Mouse (Mus musculus) layer of hippocampus, postnatal 14 days (tissue): ENCODE data around the gene Tex38. TPM values are rescaled to one million over a fixed set of nuclear protein-coding genes. Genes with fewer than 3 reads are reported as not detected.

Source experiments
- DNase-seq, 2 experiments: peaks; one replicate each; pipeline ENCODE4 v3.0.0; 2021 to 2022; ENCODE audit warnings: low spot score in 2 of 2, mixed read lengths in 1 of 2
- total RNA-seq, 2 experiments: library from RNA; stranded (reverse); gene quantifications; 2 replicates each; pipeline ENCODE4 v1.2.3; 2021

Gene Tex38
- total RNA-seq, 2 experiments from 2014 or later = not detected

- no peak for DNase-seq
Measured at GRCm38 (mm10) chr4:115777627-115778026, 3.2 kb downstream of the Tex38 start.

DNA sequence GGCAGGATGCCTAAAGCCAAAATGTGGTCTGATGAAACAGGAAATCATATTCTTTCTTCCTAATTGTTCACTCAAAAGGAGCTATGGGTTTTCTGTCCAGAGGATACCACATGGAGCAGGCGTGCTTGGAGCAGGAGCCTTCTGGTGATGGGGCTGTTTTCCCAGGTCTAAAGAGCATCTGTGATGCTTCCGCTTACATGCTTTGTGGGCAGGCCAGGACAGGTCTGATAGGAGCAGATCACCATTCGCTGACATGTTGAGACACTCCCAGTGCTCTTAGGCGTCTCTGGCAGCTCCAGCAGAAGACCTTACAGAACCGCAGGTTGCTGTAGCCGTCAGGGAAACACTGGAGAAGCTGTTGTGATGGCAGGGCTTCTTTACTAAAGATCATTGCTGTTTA lies 5.8 kb downstream of the Tex38 start:
- no peak for DNase-seq

DNA sequence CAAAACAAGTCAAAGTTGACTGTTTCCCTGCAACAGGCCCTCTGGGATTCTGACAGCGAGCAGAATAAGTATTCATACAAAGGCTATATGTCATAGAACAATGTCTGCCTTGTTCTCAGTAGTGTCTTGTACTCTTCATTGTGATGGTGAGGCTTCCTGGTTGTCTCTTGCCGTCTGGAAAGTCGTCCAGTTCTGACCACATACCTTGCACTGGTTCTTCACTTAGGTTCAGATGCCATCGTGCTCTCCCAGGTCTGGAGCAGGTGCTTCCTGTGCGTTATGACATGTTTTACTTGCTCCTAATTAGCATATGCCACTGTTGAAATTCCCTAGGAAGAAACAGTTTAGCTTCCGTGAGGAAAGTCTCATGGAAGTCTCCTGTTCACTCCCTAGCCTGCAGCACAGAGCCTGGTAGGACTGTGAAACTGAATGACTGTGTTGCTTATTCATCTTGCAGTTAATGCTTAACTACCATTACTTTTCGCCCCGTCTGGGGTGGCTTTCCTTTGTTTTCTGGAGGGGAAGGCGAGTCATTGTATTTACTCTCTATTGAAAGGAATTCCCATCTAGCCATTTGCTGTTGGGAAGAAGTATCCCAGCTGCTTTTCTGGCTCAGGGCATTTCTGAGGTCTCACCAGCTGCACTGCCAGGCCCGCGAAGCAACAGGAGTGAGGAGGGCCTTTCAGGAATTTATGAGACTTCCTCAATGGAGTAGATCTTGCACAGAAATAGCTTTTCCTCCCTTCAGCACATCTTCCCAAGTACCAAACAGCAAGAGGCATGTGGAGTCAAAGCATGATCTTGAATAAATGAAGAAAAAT lies 13.0 kb downstream of the Tex38 start:
- DNase-seq = no peak

DNA sequence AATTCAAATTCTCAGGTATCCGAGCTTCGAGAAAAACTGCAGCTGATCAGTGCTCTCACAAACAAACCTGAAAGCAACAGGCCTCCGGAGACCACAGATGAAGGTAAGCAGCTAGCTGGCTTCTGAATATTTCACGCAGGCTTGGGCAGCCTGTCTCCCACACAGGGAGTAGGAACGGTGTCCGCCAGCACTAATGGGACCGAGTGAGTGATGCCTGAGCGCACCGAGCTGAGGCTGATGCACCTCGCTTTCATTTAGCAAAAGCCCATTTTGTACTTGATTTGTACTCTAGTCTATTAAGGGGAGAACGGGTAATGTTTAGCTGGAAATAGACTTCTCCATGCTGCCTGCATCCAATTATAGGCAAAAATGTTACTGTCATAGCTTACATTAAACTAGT lies 16.2 kb downstream of the Tex38 start:
- no peak for DNase-seq

GRCm38 (mm10) chr4:115761206-115761605 lies 19.6 kb downstream of the Tex38 start:
- peak in 1 of 2 experiments; percentile 41 for DNase-seq

GRCm38 (mm10) chr4:115754851-115755250 lies 26.0 kb downstream of the Tex38 start:
- DNase-seq = no peak

DNA sequence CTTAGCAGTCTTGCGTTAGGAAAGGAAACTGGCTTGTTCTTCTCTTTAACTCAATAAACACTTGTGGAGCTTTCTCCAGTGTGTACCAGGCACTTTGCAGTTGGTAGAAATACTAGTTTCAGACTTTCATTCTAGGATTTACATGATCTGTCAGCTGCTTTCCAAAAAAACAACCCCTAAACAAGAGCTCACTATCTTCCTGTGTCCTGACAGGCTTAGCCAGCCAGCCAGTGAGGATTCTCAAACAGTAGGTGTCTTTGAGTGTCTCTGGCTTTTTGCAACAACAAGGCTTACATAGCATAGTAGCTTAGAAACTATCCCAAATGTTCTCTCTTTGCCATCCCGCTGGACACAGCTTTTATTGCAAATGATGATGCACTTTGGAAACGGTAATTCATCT lies 26.7 kb downstream of the Tex38 start:
- DNase-seq = peak in 1 of 2 experiments; percentile 22

- DNase-seq = no peak
Measured at GRCm38 (mm10) chr4:115749336-115749735, 31.5 kb downstream of the Tex38 start.

DNA sequence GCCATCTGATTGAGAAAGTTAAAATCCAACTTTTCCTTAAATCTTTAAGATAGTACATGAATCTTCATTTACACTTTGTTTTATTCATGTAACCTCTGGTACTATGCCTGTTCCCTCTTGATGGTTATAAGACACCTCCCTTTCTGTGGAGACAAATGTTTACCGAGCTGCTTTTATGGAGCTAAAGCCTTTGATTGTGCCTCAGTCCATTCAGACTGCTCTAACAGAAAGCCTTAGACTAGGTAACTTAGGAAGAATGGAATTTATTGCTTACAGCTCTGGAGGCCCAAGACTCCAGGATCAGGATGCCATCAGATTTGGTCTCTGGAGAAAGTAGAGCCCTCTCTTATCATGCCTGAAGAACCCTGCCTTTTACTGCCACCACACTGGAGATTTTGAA lies 32.6 kb downstream of the Tex38 start:
- DNase-seq = no peak

GRCm38 (mm10) chr4:115743096-115743495 lies 37.7 kb downstream of the Tex38 start:
- DNase-seq = no peak

GRCm38 (mm10) chr4:115742658-115743057 lies 38.2 kb downstream of the Tex38 start:
- DNase-seq = no peak

GRCm38 (mm10) chr4:115738481-115738985 lies 42.3 kb downstream of the Tex38 start:
- DNase-seq = no peak

GRCm38 (mm10) chr4:115737551-115738041 lies 43.2 kb downstream of the Tex38 start, which contains the start of gene Efcab14:
Efcab14 (plus strand) TSS chr4:115737744.
- DNase-seq = peak; percentile 96 to 98

GRCm38 (mm10) chr4:115734867-115735266 lies 46.0 kb downstream of the Tex38 start:
- DNase-seq = no peak

GRCm38 (mm10) chr4:115733746-115734145 lies 47.1 kb downstream of the Tex38 start:
- DNase-seq = no peak

DNA sequence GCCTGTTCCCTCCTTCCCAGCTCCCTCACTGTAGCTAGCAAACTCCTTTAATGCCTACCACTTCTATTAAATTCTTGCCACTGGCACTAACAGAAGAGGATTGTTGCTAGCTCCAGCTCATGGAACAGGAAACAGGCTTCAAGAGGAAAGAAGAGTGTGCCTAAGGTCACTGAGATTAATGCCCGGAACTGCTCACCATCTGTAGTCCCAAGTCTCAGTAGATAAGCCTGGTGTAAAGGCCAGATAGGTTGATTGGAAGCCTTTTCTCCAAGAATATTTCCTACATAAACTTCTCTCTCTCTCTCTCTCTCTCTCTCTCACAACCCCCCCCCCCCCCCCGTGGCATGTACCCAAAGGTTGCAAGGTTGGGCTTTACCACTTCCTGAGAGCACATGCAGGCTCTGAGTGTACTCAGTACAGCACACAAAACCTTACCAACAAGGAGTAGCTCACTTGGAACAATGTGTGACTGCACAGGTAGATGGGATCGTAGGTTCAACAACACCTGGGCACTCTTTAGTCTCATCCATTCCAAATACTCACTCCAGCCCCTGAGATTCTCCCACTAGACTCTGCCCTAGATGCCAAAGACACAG lies 48.5 kb downstream of the Tex38 start:
- DNase-seq = no peak

DNA sequence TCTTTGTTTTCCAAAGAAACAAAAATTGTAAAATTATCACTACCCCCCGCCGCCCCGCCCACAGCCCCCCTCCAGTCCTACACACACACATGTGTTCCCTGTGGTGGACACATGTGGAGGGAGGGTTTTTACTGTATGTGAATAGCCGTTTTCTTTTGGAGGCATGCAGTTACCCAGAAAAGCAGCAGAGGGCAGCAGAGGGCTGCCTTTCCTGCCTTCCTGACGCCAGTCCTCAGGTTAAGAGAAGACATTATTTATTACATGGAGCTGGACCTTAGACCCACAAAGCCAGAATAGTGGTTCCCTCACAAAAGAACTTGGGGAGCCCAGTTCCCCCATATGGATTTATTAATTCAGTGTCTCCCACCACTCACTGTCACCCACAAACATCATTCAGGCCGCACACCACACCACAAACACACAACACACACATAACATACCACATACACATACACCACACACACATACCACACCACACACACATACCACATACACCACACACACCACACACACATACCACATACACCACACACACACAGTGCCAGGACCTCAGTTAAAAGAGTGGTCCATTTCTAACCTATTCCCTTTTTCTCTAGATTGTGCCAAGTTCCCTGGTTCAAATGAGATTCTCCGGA lies 49.1 kb downstream of the Tex38 start:
- peak; percentile 67 to 73 for DNase-seq

Other genes with a start within 250 kb of the Tex38 start
- gene Cyp4a31, start 217.4 kb downstream of the Tex38 start, total RNA-seq = not detected
- not detected for gene Cyp4a32, start 180.0 kb downstream of the Tex38 start, total RNA-seq
- 1 to 10 TPM; 1.6 to 2.5 TPM for gene Cyp4b1, start 133.3 kb downstream of the Tex38 start, total RNA-seq
- gene Efcab14, start 43.3 kb downstream of the Tex38 start, total RNA-seq = 10 to 100 TPM; 44.8 to 46.6 TPM
- 10 to 100 TPM; 35.2 to 37.8 TPM for gene Atpaf1, start 3.8 kb upstream of the Tex38 start, total RNA-seq
- gene Mob3c, start 47.1 kb upstream of the Tex38 start, total RNA-seq = 1 to 10 TPM; 3.9 TPM
- gene Mknk1, start 58.2 kb upstream of the Tex38 start, total RNA-seq = 10 to 100 TPM; 42.8 to 46.9 TPM
- under 1 TPM; 0.26 to 0.55 TPM for gene Kncn, start 103.4 kb upstream of the Tex38 start, total RNA-seq
- gene 6430628N08Rik, start 109.6 kb upstream of the Tex38 start, total RNA-seq = not detected
- under 1 TPM; 0.14 to 0.21 TPM for gene Dmbx1, start 158.9 kb upstream of the Tex38 start, total RNA-seq
- gene Faah, start 236.9 kb upstream of the Tex38 start, total RNA-seq = 100 to 1,000 TPM; 123 to 126 TPM